Mouse (Mus musculus) embryonic fibroblast, embryonic 13.5 days (primary cell): Measurements from ENCODE around the gene Igfbp1. TPM values are rescaled to one million over a fixed set of nuclear protein-coding genes. Genes with fewer than 3 reads are reported as not detected.

Source experiments
- H3K27ac ChIP-seq: 2 replicates; pipeline ENCODE4 v1.5.1; 2012; ENCODE audit warnings: low read length, control low read depth, inconsistent platforms; ENCODE audit not compliant: insufficient read depth
- H3K4me1 ChIP-seq: 2 replicates; pipeline ENCODE4 v1.6.1; 2011; ENCODE audit warnings: low read length; ENCODE audit not compliant: control insufficient read depth, insufficient read depth
- H3K4me3 ChIP-seq: 2 replicates; pipeline ENCODE4 v1.5.1; 2011; ENCODE audit warnings: mild to moderate bottlenecking, control low read depth, low read length; ENCODE audit not compliant: insufficient read depth
- CTCF ChIP-seq: IDR thresholded peaks from 2 replicates; pipeline ENCODE4 v1.5.1; 2011; ENCODE audit warnings: mild to moderate bottlenecking, control low read depth, low read length, moderate library complexity, borderline replicate concordance; ENCODE audit not compliant: insufficient read depth
- POLR2A ChIP-seq: IDR thresholded peaks from 2 replicates; pipeline ENCODE4 v1.6.1; 2011; ENCODE audit warnings: low read depth, mild to moderate bottlenecking, control low read depth, low read length, moderate library complexity
- polyA plus RNA-seq: library from polyadenylated mRNA; stranded (reverse); fragments of >200 nt; gene quantifications from 2 replicates; pipeline ENCODE4 v1.2.4, GENCODE M21; 2011; ENCODE audit warnings: low read depth; ENCODE audit not compliant: missing spikeins, insufficient read length

The Igfbp1 gene
- polyA plus RNA-seq, 1 experiment, result not detected

GRCm38 (mm10) chr11:7192710-7193109 lies 4.9 kb upstream of the Igfbp1 start:
- Histone ChIP-seq H3K27ac (no peak overlapping the region), H3K4me1 (no peaks in the 10 kb centered on the region), H3K4me3 (no peak overlapping the region)
- TF ChIP-seq POLR2A (no peak), CTCF (no peak)

- Histone ChIP-seq H3K4me1 (no peaks in the 10 kb centered on the region), H3K27ac (no peak overlapping the region)
- no peak for TF ChIP-seq POLR2A
- TF ChIP-seq CTCF, result no peak
Measured at GRCm38 (mm10) chr11:7193134-7193533, 4.4 kb upstream of the Igfbp1 start.

DNA sequence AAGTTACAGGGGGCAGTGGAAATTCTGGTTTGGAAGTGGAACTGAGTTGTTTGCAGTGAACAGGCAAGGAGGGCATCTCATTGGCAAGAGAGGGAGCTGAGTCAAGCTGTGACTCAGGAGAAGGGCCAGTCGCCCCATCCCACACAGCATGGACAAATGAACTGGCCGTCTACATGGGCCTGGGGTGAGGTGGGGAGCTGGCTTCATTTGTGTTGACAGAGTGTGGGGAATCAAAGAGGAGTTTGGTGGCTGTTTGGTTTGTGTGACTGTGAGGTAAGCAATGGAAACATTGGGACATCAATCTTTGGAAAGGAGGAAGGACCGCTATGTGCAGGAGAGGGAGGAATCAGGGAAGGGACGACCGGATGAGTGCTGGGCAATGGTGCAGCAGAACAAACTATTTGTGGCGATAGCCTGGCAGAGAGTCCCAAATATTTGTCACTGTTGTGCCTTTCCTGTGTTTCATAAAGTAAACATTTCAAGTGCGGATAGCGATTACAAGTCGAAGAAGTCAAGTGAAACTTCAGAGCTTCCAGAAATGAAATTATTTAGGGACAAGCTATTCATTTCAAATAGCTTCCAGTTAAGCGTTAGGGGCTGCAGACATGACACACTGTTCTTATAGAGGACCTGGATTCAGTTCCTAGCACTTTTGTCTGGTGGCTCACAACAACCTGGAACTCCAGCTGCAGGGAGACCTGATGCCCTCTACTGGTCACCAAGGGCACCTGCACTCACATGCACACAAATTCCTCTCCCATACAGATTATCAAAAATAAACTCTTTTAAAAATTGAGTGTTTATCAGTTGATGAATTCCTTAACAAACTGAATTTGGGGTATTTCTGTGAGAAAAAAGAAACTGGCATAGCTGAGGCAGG lies 2.9 kb upstream of the Igfbp1 start:
- no peak for TF ChIP-seq POLR2A
- peak; percentile 3; the same call in 1 of the 2 replicates for TF ChIP-seq CTCF

More at GRCm38 (mm10) chr11:7193134-7193533, 4.4 kb upstream of the Igfbp1 start:
- H3K4me3 ChIP-seq, result no peak overlapping the region

GRCm38 (mm10) chr11:7195312-7195685 lies 2.3 kb upstream of the Igfbp1 start:
- TF ChIP-seq POLR2A (no peak), CTCF (no peak)
- Histone ChIP-seq H3K27ac (no peak overlapping the region), H3K4me3 (no peak overlapping the region), H3K4me1 (no peaks in the 10 kb centered on the region)

More for the DNA sequence above, 2.9 kb upstream of the Igfbp1 start:
- H3K27ac ChIP-seq, result no peak overlapping the region
- no peaks in the 10 kb centered on the region for H3K4me1 ChIP-seq
- no peak overlapping the region for H3K4me3 ChIP-seq

DNA sequence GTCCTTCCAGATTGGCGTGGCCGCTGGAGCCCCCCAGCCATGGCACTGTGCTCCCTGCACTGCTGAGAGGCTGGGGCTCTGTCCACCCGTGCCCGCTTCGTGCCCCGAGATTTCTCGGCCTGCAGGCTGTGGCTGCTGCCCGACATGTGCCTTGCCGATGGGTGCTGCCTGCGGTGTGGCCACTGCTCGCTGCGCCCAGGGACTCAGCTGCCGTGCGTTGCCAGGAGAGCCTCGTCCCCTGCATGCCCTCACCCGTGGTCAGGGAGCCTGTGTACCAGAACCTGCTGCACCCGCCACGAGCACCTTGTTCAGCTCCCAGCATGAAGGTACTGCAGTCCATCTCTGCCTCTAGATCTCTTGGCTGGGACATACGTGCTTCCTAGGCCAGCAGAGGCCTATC lies 424 bp downstream of the Igfbp1 start:
- TF ChIP-seq CTCF (no peak), POLR2A (no peak)
- no peak overlapping the region for H3K4me3 ChIP-seq
- H3K4me1 ChIP-seq, result no peaks in the 10 kb centered on the region
- no peak overlapping the region for H3K27ac ChIP-seq

DNA sequence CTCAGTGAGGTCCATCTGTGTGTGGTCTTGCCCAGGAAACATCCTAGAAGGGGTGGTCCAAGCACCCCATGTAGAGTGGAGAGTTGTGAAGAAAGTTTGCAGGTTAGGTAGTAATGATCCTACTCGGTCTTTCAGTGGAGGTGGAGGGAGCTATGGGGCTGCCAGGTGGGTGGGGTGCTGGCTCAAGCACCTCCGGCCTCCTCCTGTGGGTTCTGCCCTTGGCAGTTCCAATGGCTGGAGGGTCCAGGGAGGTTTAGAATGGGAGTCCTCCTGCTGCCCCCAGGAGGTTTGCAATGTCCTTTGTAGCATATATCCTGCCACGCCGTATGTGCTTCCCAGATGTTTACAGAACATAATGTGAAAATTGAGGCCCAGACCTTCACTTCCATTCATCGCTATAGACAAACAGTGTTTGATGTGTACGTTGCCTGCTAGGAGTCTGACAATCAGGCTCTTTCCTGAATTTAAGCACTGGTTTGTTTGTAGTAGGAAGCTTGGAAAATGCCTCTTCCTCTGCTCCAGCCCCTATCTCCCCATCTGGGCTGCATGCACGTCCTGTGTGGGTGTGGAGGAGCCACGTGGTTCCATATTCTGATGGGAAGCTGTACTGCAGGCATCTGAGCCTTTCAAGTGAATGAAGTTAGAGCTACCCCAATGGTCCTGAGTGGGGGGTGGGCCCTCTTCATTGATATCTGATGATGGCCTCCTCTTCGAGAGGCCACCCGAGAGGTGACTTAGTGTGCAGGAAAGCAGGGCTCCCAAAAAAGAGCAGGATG lies 1.1 kb downstream of the Igfbp1 start:
- H3K4me3 ChIP-seq, result no peak overlapping the region
- TF ChIP-seq CTCF (no peak), POLR2A (no peak)
- H3K4me1 ChIP-seq, result no peaks in the 10 kb centered on the region
- no peak overlapping the region for H3K27ac ChIP-seq

DNA sequence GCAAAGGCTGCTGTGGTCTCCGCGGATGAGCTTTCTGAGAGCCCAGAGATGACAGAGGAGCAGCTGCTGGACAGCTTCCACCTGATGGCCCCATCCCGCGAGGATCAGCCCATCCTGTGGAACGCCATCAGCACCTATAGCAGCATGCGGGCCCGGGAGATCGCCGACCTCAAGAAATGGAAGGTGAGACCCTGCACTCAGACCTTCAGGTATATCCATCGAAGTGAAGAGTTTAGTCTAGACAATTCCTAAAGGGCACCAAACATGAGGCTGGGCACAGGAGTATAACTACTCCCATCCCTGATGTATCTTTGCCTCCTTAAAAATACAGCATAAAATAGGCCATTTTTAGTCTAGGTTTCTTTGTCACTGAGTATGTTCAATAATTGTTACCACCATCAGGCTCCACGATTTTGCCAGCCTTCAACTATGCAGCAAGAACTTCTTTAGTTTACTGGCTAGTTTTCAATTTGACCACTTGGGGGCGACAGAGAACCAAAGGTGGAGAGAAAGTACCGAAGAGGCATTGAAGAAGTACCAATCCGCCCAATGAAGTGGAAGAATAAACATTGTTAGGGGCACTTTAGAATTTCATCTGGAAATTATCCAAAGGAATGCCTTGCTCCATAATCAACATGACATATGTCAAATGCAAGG lies 2.3 kb downstream of the Igfbp1 start:
- Histone ChIP-seq H3K27ac (no peak overlapping the region), H3K4me1 (no peaks in the 10 kb centered on the region), H3K4me3 (no peak overlapping the region)
- TF ChIP-seq CTCF (no peak), POLR2A (no peak)

DNA sequence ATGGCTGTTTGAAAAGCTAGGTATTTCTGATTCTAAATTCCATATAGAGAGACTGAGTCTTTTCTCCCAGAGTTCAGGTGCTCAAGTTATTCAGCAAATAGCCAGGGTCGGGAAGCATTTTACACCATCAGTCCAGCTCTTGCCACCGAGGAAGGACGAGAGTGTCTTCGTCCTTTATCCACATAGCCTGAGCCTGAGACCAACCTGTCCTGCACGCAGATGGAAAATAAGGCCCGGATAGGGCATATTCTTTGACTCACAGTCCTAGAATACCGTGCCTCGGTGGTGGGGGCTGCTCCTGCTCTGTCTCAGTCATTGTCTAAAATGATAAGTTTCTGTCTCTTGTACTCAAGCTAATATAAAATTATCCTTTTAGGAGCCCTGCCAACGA lies 2.8 kb downstream of the Igfbp1 start:
- Histone ChIP-seq H3K4me1 (no peaks in the 10 kb centered on the region), H3K4me3 (no peak overlapping the region), H3K27ac (no peak overlapping the region)
- no peak for TF ChIP-seq CTCF
- no peak for TF ChIP-seq POLR2A

DNA sequence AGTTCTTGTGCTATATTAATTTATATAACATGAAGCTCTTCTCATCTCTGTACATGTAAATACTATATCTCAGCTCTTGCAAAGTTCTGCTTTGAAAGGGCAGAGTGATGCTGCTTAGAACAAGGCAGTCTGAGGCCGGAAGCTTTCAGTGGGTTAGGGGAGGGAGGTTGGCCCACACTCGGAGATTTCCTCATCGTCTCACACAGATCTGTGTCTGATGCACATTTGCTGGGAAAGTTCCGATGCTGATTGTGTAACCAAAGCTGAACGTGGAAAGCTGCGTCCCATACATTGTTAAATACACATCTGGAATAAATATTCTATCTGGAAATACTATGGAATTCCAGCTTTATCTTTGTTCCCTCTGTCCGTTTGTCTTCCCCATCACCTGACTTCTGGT lies 4.6 kb downstream of the Igfbp1 start:
- TF ChIP-seq CTCF (no peak), POLR2A (no peak)
- Histone ChIP-seq H3K27ac (no peak overlapping the region), H3K4me1 (no peaks in the 10 kb centered on the region), H3K4me3 (no peak overlapping the region)
